Mouse (Mus musculus): ENCODE measurements around the gene Shb.

- no peak for TF ChIP-seq POLR2A (IDR thresholded peaks at IDR 0.05; ENCODE audit: insufficient read length, low read depth)
- TF ChIP-seq USF1 (IDR thresholded peaks at IDR 0.05; ENCODE audit: low read depth): no peak
- no peak for TF ChIP-seq CEBPB (IDR thresholded peaks at IDR 0.05; ENCODE audit: insufficient read depth, poor library complexity, severe bottlenecking)
- TF ChIP-seq POLR2AphosphoS2 (IDR thresholded peaks at IDR 0.05; ENCODE audit: insufficient read length, low read depth): no peak
- no peak for TF ChIP-seq TCF12 (IDR thresholded peaks at IDR 0.05; ENCODE audit: insufficient read depth, poor library complexity, severe bottlenecking)
- no peak for TF ChIP-seq TCF3 (IDR thresholded peaks at IDR 0.05; ENCODE audit: insufficient read length, low read depth)
- no peak for TF ChIP-seq E2F4 (IDR thresholded peaks at IDR 0.05; ENCODE audit: insufficient read depth)
- no peak for TF ChIP-seq REST (IDR thresholded peaks at IDR 0.05; ENCODE audit: insufficient read depth, insufficient read length)
- no peak for TF ChIP-seq SRF (IDR thresholded peaks at IDR 0.05; ENCODE audit: control insufficient read depth, insufficient read length, low read depth)
- TF ChIP-seq MYOD1 (IDR thresholded peaks at IDR 0.05; ENCODE audit: control insufficient read depth in 1 of 3, insufficient read length in 2 of 3, low read depth in 2 of 3): no peak
- no peak for TF ChIP-seq MAX (IDR thresholded peaks at IDR 0.05; ENCODE audit: low read depth)
Observed at GRCm38 (mm10) chr4:45514406-45514805, 17.9 kb downstream of the Shb start.

Data from myocyte (in vitro differentiated cells).